Mouse (Mus musculus): Measurements from ENCODE around the gene Gm29797. TPM values are rescaled to one million over a fixed set of nuclear protein-coding genes. Genes with fewer than 3 reads are reported as not detected.

The Gm29797 gene
- total RNA-seq, 2 experiments from 2014 or later: not detected

DNA sequence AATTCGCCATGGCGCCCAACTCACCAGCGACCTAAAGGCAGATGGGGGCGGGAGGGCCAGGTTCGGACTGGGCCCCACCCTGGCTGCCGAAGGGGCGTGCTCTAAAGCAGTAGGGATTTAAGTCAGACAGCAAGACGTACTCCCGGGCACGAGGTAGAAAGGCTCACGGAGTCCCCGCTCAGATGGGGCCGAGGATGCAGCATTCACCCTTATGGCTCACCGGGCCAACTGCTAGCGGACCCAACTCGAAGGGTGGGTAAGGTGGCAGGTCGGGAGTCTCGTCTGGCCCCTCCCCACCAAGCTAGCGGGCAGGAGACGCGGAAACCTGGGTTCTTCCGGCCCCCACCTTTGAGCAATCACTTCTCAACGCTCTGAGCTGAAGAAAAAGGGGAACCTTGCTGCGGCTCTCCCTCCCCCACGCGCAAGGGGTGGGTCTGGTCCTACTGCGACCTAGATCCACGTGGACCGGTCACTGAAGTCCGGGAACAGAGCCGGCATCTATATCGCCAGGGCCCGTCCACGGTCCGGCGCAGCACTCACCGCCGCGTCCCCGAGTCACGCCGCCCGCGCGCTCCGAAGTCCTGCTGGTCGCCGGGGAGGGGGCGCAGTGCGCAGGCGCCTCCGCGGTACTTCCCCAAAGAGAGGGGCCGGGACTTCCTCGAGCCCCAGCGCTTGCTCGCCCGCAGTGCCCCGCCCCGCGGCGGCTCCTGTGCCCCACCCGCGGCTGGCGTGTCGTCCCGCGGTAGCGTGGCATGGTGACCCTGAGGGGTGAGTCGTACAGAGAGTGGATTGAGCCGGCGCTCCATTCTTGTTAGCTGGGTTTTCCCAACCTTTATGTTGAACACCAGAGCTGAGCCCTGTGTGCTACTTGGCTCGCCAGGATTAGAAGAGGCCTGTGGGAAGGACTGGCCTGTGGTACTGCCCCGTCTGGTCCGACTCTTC, 36.8 kb downstream of the Gm29797 start, which contains the start of gene Rgs19:
Gene Rgs19 (minus strand): TSS at position 639 of the 942 bp plus-strand sequence.
- DNase-seq: peak; percentile 69 to 76

DNA sequence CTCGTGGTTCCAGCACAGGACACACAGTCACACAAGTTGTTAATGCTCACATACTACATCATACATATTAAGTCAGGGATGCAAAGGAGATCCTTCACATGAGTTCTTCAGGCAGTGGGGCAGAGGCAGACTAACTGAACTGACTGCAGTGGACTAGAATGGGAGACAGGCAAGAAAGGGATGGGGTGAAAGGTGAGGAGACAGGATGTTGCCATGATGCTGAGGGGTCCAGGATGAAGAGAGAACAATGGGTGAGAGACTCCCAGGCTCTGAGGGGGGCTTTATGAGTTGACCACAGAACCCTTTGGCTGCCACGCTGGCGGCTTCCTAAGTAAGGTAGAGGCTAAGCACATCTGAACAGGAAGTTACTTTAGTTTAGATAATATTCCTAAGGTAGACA, 37.7 kb downstream of the Gm29797 start:
- intact Hi-C loops (cut with DNase I): loop anchor here (10.0 kb wide), 1 partner anchor 170 kb away; the partner anchor contains the start of gene Polr3k

More for the DNA sequence above, 36.8 kb downstream of the Gm29797 start, which contains the start of gene Rgs19:
- intact Hi-C loops (cut with DNase I): loop anchor here (10.0 kb wide), 1 partner anchor 171 kb away; the partner anchor contains the start of gene Polr3k

DNA sequence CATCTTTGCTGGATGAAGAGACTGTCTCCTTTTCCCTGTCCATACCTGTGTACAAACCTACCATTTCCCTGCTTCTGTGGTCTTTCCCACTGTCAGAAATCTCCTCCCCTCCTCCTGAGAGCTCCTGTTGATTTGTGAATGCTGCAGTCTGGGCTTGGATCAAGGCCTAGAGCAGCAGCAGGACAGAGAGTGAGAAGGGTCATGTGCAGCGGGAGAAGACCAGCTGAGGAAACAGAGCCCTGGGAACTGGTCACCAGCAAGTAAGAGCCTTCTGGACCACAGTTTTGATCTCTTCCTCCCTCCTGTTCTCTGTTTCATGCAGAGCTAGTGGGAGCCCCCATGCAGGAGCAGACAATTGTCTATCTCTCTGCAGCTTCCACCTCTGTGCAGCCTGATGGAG, 38.9 kb downstream of the Gm29797 start:
- no peak for DNase-seq

More for the DNA sequence above, 37.7 kb downstream of the Gm29797 start:
- no peak for DNase-seq

DNA sequence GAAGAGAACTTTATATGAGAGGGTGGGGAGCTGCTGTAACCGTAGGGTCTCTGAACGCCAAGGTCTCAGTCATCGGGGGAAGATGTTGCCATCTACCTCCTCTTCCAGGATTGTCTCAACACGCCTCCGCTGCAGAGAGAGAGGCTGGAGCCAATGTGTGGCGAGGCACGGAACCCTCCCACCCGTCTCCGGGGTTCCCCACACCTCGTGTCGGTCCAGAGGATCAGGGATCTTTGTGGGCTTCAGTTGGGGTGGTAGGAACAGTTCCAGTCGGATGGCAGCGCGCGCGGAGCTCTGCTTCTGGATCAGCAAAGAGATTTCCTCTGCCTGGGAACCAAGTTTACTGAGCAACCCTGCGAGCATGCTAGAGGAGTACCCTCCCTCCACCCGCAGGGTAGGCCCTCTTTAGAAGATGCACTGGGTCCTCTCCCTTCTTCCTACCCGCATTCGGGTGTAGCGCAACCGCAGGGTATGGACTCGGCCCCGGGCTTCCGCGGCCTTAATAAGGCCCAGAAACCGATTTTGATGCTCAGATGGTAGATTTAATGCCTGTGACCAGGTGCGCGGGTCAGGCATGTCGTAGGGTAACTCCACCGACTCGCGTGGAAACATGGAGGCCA, 40.1 kb downstream of the Gm29797 start:
- intact Hi-C loops (cut with DNase I): loop anchor here (10.0 kb wide), 1 partner anchor 168 kb away; the partner anchor contains the start of gene Polr3k
- no peak for DNase-seq

More for the DNA sequence above, 38.9 kb downstream of the Gm29797 start:
- intact Hi-C loops (cut with DNase I): loop anchor here (10.0 kb wide), 1 partner anchor 169 kb away; the partner anchor contains the start of gene Polr3k

DNA sequence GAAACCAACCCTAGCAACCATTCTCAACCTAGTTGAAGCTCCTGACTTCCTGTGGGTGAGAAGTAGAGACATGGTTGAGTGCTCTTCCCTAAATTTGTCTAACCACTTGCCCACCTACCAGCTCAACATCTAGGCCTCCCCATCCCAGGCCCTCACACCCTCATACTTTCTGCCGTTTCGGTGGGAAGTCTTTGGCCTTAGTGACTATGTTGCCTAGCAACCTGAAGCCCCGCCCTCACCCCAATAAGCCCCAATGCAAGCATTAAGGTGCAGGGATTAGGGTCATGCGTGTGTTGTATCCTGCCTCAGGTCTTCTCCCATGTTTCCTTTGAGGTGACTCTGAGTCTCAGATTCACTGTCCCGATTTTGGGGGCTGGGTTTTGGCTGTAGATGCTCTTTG, 41.4 kb downstream of the Gm29797 start, which contains the start of gene Lkaaear1:
Gene Lkaaear1 (minus strand): TSS at position 202 of the 400 bp plus-strand sequence.
- DNase-seq: no peak
- intact Hi-C loops (cut with DNase I): loop anchor here (10.0 kb wide), 1 partner anchor 167 kb away; the partner anchor contains the start of gene Polr3k

DNA sequence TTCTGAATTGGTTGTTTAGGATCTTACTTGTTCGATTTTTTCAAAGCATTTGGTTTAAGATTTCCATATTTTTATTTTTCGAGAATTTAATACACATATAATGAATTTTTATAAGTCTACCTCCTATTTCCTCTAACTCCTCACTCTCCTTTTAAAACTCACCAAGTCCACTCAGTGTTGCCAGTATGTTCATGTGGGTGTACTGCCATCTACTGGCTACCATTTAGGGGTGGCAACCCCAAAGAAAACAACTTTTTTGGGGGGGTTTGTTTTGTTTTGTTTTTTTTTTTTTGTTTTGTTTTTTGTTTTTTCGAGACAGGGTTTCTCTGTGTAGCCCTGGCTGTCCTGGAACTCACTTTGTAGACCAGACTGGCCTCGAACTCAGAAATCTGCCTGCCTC, 49.8 kb downstream of the Gm29797 start:
- DNase-seq: no peak
- intact Hi-C loops (cut with DNase I): loop anchor here (2.0 kb wide), 1 partner anchor 48 kb away; no protein-coding TSS in a partner anchor

Other genes starting within 250 kb of the Gm29797 start
- 1 to 10 TPM; 3.9 to 4.0 TPM for gene Zbtb46, start 197.6 kb upstream of the Gm29797 start, total RNA-seq (2021)
- gene Abhd16b, start 163.8 kb upstream of the Gm29797 start, total RNA-seq (2021): not detected
- gene Tpd52l2, start 159.9 kb upstream of the Gm29797 start, total RNA-seq (2021): 10 to 100 TPM; 41.1 to 48.7 TPM
- 10 to 100 TPM; 43.3 to 43.9 TPM for gene Dnajc5, start 136.5 kb upstream of the Gm29797 start, total RNA-seq (2021)
- gene Uckl1, start 72.1 kb upstream of the Gm29797 start, total RNA-seq (2021): 10 to 100 TPM; 24.8 to 27.3 TPM
- 10 to 100 TPM; 23.0 to 29.8 TPM for gene Prpf6, start 65.2 kb upstream of the Gm29797 start, total RNA-seq (2021)
- 10 to 100 TPM; 15.3 to 19.7 TPM for gene Zfp512b, start 64.2 kb upstream of the Gm29797 start, total RNA-seq (2021)
- 1 to 10 TPM in 1 of 2 experiments, under 1 TPM in 1; 0.69 to 1.0 TPM for gene Samd10, start 57.8 kb upstream of the Gm29797 start, total RNA-seq (2021)
- 10 to 100 TPM in 1 of 2 experiments, 1 to 10 TPM in 1; 7.6 to 14.2 TPM for gene Sox18, start 14.6 kb downstream of the Gm29797 start, total RNA-seq (2021)
- 1 to 10 TPM; 6.0 to 7.8 TPM for gene Tcea2, start 23.3 kb downstream of the Gm29797 start, total RNA-seq (2021)
- gene Rgs19, start 36.9 kb downstream of the Gm29797 start, total RNA-seq (2021): 1 to 10 TPM; 2.3 to 2.7 TPM
- not detected for gene Lkaaear1, start 41.4 kb downstream of the Gm29797 start, total RNA-seq (2021)
- gene Oprl1, start 58.0 kb downstream of the Gm29797 start, total RNA-seq (2021): not detected
- gene Myt1, start 106.3 kb downstream of the Gm29797 start, total RNA-seq (2021): not detected
- 10 to 100 TPM; 36.0 to 39.6 TPM for gene Pcmtd2, start 180.8 kb downstream of the Gm29797 start, total RNA-seq (2021)
- 1 to 10 TPM; 8.8 TPM for gene Polr3k, start 207.3 kb downstream of the Gm29797 start, total RNA-seq (2021)

Data from gastrocnemius, postnatal 36 days (tissue).